Mouse (Mus musculus): ENCODE data around the gene Sim2. TPM values are rescaled to one million over a fixed set of nuclear protein-coding genes. Genes with fewer than 3 reads are reported as not detected.

Gene Sim2
- polyA plus RNA-seq, 1 experiment = not detected

DNA sequence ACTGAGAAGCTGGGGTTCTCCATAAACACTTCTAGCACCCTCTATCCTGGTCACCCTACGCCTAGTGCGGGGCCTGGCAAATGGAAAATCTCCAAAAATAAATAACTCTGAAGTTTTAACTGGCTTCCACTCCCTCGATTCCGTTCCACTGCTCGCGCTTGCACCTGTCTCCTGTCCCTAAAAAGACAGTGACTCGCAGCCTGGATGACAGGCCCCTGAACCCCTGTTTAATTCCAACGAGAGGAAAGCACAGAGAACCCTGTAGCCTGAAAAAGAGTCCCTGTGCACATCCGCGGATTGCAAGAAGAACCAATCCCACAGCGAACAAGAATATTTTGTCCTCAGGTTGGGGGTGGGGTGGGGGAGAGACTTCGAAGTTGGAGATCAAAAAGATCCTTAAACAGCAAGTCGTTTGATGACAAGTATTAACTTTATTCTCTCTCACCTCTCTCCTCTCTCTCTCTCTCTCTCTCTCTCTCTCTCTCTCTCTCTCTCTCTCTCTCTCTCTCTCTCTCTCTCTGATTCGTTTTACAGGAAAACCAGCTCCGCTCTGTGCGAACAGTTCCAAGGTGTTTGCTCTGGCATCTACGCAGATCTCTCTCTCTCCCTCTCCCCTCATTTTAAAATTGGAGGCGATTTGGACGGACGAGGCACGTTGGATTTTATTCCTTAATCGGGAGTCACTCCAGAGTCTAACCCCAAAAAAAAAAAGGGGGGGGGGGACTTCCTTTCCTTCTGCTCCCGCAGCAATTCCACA is 6.2 kb upstream of the Sim2 start:
- no peak for DNase-seq (ENCODE audit: low spot score)

DNA sequence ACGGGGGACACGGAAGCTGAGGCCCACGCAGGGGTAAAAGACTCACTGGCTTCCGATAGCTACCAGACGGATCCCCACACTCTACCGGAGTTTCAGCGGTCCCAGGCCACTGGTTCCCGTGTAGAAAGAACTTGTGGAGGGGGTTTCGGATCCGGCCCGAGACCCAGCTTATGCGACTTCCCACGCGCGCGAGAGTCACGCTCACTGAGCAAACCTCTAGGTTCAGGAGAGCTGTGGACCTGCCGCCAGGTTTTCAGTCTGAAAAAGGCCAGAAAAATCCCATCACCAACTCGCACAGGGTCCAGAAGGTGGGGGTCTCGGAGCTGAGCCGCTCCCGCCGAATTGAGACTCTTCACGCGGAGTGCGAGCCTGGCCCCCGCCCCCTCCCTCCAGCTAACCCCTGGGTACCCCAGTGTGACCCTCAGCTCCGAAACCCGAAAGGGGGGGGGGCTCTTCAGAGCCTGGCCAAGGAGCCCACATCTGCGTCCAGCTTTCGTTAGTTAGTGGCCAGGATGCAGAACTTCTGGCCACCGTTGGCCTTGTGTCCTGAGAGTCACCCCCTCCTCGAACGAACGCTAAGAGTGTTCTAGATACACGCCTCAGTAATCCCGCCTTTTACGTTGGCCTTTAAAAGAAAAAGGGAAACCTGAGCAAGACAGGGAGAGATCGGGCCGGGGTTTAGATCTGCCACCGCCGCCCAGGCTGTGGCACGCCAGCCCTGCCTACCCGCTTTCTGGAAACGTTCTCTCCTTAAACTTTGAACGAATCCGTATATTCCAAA is 5.5 kb upstream of the Sim2 start:
- DNase-seq (ENCODE audit: low spot score) = no peak

DNA sequence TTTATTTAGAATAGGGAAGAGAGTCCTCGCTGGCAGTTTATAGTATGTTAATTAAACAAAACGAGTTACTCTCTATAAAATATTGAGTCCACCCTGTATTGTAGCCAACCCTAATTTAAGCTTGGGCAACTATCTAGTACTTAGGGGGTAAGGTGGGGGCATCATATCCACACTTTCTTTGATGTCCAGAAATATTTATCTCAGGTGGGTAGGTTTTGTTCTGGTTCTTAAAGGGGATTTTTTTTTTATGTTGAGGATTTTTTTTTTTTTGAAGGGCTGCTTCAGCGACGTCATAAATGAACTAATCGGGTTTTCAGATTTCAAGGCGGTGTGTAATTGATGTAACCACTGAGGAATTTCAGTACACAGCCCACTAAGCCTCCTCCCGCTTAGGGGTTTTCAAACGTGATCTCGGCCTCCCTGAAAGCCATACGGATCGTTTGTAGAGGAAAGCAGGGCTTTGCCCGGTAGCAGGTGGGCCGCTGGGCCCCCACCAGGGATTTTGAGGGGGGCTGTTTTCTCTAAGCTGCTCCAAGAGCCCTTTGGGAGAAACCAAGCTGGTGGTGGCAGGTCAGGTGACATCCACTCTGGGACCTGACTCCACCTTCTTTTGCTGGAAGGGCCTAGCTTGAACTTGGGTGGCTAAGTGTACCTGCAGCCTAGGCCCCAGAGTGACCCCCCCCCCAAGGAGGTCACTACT is 4.7 kb upstream of the Sim2 start:
- no peak for DNase-seq (ENCODE audit: low spot score)

DNA sequence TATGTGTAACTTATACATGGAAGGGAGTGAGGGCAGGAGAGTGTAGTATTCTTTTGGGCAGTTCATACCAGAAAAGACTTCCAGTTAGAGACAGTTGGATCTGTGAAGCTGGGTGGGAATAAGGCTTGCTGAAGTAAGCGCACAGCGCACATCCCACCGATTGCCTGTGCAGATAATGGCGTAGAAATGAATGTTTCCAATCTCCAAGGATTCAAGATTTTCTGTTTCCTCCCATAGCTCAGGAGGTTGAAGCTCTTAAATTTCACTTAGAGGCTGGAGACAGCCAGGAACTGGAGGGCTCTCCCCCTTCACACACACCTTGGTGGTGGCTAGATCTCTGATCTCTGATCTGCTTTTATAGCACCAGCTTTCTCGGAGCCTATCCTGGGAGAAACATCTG is 3.1 kb upstream of the Sim2 start:
- DNase-seq (ENCODE audit: low spot score) = no peak

DNA sequence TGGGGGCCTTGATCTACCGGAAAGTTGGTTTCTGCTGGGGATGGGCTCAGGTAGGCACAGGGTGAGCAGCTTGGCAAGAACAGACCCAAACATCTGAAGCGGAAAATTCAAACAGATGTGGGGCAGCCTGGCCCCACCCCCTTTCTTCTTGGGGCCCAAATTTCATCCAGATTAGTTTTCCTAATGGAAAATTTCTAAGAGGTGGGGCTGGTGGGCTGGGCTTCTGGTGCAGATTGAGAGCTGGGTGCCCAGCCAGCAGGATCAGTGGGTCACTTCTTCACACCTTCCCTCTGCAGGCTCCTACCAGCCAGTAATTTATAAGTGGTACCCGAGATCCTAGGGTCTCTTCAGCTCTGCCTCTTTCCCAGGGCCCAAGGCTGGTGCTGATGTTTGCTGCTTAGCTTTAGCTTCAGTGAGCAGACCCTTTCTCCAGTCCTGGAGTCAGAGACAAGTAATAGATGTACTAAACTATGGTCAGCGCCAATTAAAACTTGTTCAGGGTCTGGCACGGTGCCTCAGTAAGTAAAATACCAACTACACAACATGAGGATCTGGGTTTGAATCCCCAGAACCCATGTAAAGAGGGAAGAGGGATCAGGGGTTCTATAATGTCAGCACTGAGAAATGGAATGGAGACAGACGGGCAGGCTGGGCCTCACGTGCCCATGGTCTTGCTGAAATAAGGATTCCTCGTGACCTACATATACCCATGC is 2.6 kb upstream of the Sim2 start:
- no peak for DNase-seq (ENCODE audit: low spot score)

DNA sequence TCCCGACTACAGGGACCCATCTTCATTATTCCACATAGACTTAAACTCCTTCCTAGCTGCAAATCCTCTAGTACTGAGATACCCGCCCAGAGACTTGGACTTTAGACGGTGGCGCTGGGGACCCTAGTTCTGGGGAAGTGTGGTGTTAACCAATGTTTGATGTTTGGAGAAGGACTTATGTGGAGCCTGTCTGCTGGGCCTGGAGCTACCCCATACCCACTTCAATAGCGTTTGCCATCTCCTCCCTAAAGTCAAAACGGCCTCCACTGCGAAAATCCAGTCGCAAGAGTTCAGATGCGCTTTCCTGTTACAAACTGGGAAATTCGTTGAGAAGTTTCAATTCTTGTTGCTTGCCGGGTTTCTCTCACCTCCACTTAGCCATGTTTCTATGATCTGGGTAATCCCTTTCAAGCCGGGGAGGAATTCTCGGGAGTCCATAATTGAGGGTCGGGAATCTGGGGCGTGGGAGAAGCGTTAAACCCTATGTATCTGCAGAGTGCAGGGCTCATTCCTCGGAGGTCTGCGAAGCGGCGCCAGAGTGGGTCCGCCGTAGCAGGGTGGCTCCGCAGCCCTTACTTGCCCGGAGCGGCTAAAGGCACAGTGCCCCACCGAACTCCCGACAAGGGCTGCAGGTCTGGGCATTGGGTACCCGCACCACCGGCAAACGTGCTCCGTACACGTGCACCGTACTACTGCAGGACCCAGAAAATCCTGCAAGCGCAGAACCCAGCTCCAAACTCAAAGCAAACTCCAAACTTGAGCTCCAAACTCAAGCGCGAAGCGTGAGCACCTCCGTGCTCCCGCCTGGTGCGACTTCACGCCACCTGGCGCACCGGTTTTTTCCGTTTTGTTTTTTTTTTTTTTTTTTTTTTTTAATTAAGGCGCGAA is 1.5 kb upstream of the Sim2 start:
- no peak for DNase-seq (ENCODE audit: low spot score)

DNA sequence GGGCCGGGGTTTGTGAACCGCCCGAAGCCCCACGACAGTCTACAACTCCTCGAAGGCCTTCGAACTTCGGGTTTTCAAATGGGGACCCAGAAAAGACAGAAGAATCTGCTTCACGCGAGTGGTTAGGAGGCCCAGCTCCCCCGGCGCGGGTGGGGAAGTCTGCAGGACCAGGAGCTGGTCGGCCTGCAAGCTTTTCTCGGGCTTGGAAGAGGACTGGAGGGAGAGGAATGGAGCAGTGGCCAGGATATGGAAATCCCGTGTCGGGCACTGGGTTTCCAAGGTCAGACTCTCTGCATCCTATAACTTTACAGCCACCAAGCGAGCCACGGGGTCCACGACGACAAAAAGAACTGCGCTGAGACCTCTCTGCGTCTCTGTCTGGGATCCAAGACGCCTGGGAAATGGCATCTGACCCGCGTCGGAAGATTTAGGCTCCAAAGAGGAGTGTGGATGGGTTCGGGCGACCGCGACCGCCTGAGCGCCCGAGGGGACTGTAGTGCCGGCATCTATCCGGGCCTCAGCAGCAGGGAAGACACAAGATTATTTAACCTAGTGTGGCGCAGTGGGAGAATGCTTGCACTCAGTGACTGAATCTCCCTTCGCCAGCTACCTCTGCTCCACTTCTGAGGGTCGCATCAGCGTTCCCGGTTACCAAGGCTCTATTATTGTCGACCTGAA is 744 bp upstream of the Sim2 start:
- no peak for DNase-seq (ENCODE audit: low spot score)

DNA sequence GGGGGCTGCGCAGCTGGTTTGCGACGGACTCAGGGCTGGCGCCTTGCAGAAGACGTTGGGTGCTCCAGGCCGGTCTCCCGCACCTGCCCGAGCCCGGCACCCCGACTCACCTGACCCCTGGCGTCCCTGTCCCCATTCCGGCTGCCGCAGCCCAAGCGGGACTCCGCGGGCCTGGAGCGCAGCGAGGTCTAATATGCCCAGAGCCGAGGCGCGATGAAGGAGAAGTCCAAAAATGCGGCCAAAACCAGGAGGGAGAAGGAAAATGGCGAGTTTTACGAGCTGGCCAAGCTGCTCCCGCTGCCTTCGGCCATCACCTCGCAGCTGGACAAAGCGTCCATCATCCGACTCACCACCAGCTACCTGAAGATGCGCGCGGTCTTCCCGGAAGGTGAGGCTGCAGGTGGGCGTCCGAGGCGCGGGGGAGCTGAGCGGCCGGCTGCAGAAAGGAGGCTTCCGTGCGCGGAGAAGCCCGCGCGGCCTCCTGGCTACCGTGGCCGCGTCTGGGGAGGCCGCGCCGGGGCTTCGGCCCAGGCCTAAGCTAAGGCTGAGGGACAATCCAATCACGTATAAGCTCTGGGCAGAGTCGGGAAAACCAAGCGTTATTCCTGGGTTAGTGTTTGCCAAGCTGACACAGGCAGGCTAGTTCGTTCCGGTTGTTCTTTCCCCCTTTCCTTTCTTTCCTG is 1.0 kb downstream of the Sim2 start:
- DNase-seq (ENCODE audit: low spot score) = no peak

DNA sequence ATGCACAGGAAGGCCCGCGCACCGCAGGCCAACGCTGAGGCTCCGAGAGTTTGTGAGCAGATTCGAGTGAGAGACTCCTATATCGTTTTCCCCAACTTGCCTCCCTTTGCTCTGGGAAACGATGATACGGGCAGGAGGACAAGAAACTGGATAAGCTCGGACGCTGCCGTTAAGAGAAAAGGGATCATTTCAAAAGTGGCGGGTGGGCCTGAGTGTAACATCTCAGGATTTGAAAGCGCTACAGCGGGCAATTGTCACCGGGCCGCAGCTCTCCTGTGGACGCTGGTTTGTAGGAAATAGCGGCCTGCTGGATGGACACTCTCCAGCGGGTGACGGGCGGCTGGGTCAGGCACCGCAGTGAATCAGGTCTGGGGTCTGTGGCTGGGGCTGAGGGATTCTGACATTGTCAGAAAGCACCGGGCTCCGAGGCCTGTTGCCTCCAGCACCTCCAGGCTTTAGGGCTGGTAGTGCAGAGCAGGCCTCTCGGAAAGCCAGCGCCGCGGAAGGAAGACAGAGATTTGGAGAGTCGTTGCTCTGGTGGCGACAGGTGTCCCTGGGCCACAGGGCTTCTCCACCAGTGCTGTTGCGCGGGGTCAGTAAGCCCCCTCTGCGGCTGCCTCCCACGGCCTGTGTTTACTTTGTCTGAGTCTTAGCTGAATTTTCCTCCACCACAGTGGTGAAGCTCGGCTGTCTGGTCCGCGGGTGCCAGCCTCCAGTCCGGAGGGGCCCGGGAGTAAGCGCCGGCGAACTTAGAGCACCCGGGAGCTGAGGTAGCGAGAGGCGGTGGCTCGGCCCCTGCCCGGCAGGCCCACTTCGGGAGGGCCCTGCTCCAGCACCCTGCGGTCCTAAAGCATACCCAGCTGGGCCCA is 2.2 kb downstream of the Sim2 start:
- no peak for DNase-seq (ENCODE audit: low spot score)

DNA sequence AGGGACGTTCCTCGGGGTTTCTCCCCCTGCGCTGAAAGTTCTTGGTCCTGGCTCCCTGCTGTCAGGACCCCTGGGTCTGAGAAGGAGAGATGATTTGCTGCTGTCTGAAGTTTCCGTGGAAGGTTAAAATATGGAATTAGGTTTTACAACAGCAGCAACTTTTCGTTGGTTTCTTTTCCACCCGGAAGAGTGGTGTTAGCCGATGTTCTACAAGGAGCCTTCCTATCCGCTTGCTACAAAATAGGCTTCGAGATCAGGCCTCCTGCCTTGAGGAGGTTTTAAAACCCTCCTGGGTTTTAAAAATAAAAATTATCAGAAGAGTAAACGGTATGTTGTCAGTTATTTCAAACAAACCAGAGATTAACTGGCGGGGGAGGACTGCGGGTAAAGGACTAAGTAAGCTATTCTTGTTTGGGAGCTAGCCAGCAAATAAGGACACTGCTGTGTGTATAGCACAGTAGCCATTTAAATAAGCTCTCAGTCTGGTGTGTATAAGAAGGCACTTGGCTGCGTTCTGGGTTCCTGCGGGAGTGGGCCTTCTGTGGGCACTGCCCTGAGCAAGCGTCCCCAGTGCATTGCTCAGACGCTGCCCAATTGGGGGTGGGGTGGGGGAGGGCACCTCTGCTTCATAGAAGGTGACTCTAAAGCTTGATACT is 3.0 kb downstream of the Sim2 start:
- no peak for DNase-seq (ENCODE audit: low spot score)

DNA sequence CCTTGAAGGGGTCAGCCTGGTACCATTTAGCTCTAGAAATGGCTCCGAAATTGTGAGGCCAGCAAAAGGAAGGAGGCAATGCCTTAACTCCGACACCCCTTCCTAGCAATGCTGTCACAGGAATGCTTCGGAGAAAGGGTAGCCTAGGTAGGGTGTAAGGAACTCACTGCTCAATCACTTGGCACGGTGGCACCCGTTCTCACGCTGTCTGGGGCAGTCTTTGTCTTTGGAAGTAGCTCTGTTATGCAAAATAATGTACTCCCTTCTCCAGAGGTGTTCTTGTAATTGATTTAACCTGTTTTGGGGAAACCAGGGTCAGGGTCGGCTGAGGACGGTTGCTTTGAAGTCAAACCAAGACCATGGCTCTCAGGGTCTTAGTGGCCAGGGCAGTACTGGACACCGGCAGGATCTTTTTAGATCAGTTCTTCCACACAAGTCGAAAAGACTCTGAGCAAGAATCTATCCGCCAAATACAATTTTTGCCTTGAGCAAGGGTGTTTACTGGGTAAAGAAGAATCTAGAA is 3.6 kb downstream of the Sim2 start:
- DNase-seq (ENCODE audit: low spot score) = no peak

DNA sequence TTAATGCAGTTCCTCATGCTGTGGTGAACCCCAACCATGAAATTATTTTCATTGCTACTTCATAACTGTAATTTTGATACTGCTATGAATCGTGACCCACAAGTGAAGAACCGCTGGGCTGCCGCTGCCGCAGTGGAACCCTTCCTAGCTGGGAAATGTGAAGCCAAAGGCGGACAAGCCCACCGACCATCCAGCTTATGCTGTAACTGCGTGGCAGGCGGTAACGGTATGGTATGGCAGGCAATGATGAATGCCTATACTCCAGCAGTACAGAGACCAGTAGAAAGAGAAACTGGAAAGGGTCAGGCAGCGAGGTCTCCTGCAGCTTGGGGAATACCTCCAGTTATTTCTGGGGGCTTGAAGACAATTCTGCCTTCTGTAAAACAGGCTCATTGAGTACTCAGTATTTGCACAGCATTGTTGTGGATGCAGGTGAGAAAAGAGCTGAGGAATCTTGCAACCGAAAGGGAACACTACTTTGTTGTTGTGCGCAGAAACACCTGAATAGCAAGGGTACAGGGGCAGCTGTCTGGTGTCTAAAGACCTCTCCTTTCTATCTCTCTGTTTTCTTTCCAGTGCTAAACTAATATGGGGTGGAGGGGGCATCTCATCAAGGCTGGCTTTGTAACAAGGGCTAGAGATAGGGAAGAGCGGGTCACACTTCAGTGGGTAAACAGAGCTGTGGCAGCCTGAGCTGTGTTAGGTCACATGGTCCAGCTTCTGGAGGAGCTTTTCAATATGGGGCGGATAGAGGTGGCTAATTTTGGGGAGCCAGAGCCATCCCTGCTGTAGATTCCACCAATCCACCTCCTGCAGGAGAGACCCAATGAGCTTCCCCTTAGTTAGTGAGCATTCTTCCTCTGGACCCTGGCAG is 4.3 kb downstream of the Sim2 start:
- no peak for DNase-seq (ENCODE audit: low spot score)

DNA sequence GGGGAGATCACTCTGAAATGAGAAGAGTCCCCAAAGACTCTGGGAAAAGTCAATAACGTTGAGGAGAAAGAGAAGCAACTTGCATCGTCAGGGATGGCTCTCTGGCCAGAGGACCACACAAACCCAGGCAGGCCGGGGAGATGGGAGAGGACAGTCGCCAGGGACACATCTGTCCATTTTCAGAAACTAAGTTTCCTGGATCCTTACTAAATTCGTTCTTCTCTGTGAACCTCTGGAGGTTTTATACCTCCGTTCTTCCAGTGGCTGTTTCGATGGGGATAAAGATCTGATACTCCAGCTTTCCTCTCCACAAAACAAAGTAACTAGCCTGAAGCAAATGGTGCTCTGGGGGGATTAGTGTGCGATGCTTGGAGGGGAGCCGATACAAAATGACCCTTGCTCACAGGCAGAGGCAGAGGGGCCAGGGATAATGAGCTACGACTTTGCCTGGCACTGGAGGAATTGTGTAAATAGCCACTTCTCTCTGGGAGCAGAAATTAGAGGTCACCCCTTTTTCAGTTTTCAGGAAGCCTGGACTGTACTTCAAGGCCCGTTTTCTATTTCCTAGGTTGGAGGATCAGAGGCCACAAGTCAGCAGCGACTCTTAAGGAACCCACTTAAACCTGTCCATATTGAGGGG is 7.9 kb downstream of the Sim2 start:
- DNase-seq (ENCODE audit: low spot score) = no peak

DNA sequence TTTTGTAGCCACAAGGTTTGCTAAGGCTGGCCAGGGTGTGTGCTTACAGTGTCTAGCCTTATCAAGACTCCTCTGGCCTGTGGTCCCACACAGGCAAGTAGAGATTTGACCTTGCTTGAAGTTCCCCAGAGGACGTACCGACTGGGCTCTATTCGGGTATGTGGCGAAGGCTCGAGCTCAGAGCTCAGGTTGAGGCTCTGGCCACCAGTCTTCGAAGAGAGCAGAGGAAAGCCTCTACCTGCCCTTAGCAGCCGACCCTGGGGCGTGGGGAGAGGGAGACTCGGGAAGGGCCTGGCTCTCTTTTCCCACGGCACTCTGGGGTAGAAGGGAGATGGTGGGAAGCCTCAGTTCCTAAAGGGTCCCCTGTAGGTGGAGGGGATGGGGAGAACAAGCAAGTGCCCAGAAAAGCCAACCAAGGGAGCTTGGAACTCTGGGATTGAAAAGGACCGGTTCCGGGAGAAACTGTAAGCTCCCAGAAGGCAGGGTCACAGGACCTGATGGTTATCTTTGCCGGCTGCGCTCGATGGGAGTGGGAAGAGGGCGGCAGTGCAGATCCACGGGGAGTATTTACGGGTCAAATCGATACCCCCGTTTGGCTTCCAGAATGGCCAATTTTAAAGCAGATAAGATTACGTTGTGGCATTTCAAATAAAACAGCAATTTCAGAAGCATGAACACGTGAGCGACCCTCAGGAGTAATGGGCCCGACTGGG is 8.6 kb downstream of the Sim2 start:
- no peak for DNase-seq (ENCODE audit: low spot score)

DNA sequence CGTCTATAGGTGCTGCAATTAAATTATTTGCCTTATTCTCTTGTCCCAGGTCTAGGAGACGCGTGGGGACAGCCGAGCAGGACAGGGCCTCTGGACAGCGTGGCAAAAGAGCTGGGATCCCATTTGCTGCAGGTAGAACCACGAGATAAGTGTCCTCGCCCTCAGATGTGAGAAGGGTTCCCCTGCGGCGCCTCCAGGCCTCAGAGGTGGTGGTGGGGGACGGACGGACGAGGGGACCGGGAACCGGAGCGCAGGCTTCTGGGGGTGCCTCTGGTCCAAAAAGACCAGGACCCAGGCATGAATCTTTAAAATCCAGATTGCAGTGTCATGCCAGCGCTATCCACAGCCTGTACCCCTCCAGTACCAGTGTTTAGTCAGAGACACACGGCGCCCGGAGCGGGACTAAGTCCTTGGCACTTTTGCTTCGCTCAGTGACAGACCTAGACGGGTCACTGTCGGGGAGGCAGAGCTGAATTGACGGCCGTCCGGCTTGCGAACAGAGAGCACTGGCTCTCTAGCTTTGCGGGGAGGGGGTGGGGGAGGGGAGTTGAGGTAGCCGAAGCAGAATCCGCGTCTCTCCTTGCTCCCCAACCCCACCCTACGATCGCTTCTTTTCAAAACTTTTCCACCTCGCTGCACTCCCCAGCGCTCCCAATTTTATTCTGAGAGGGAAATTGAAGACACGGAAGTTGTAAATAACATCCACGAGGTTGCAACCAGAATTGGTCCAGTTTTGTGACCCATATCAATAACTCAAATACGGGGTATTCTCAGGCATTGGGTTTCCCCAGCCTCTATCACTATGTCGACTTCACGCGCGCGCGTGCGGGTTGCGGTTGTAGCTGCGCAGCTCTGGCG is 9.7 kb downstream of the Sim2 start:
- no peak for DNase-seq (ENCODE audit: low spot score)

Data from urinary bladder, adult 2 months (tissue).